Mouse (Mus musculus): Measurements from ENCODE around the gene Tnr. TPM values are rescaled to one million over a fixed set of nuclear protein-coding genes. Genes with fewer than 3 reads are reported as not detected.
A peak's percentile ranks its signal among the peaks of the same experiment; 100 is the strongest.

Gene Tnr
- polyA plus RNA-seq, 1 experiment from 2014 or later = not detected

- Histone ChIP-seq H3K4me3 (ENCODE audit: low read length) (no peak overlapping the region), H3K27ac (ENCODE audit: low read depth, low read length) (no peak overlapping the region), H3K36me3 (ENCODE audit: control insufficient read depth, insufficient read depth, low read length) (no peaks in the 10 kb centered on the region), H3K9ac (ENCODE audit: low read depth, low read length) (no peak overlapping the region), H3K4me2 (replicated peaks; ENCODE audit: low read depth, low read length) (no peak overlapping the region), H3K27me3 (ENCODE audit: control insufficient read depth, insufficient read depth, low read length) (no peaks in the 10 kb centered on the region), H3K9me3 (ENCODE audit: control insufficient read depth, low read length) (no peaks in the 10 kb centered on the region), H3K4me1 (ENCODE audit: control insufficient read depth, insufficient read depth, low read length) (peaks cover 3% of the 10 kb centered on the region; the same call in 1 of the 2 replicates)
- no peak for ATAC-seq (ENCODE audit: low FRiP score, low TSS enrichment)
- WGBS = 98% methylated on average over 1 of the region's 1 CpGs
Observed at GRCm38 (mm10) chr1:159716301-159716700, 192.7 kb downstream of the Tnr start.

- peak; percentile 62; the same call in 1 of the 2 replicates for ATAC-seq (ENCODE audit: low FRiP score, low TSS enrichment)
- no peak overlapping the region for H3K27ac ChIP-seq (ENCODE audit: low read depth, low read length)
- no peak overlapping the region for H3K4me3 ChIP-seq (ENCODE audit: low read length)
- H3K9me3 ChIP-seq (ENCODE audit: control insufficient read depth, low read length) = no peaks in the 10 kb centered on the region
- H3K36me3 ChIP-seq (ENCODE audit: control insufficient read depth, insufficient read depth, low read length) = no peaks in the 10 kb centered on the region
- WGBS = 51% methylated on average over 9 of the region's 9 CpGs
- H3K9ac ChIP-seq (ENCODE audit: low read depth, low read length) = no peak overlapping the region
- H3K4me2 ChIP-seq (replicated peaks; ENCODE audit: low read depth, low read length) = no peak overlapping the region
- no peaks in the 10 kb centered on the region for H3K27me3 ChIP-seq (ENCODE audit: control insufficient read depth, insufficient read depth, low read length)
- H3K4me1 ChIP-seq (ENCODE audit: control insufficient read depth, insufficient read depth, low read length) = peaks cover 3% of the 10 kb centered on the region; the same call in 1 of the 2 replicates
Observed at GRCm38 (mm10) chr1:159717016-159717415, 193.4 kb downstream of the Tnr start.

- H3K36me3 ChIP-seq (ENCODE audit: control insufficient read depth, insufficient read depth, low read length) = no peaks in the 10 kb centered on the region
- H3K9me3 ChIP-seq (ENCODE audit: control insufficient read depth, low read length) = no peaks in the 10 kb centered on the region
- H3K27me3 ChIP-seq (ENCODE audit: control insufficient read depth, insufficient read depth, low read length) = no peaks in the 10 kb centered on the region
- 88% methylated on average over 5 of the region's 5 CpGs for WGBS
- no peak overlapping the region for H3K4me2 ChIP-seq (replicated peaks; ENCODE audit: low read depth, low read length)
- no peak overlapping the region for H3K27ac ChIP-seq (ENCODE audit: low read depth, low read length)
- H3K4me3 ChIP-seq (ENCODE audit: low read length) = no peak overlapping the region
- H3K4me1 ChIP-seq (ENCODE audit: control insufficient read depth, insufficient read depth, low read length) = no peaks in the 10 kb centered on the region
- no peak overlapping the region for H3K9ac ChIP-seq (ENCODE audit: low read depth, low read length)
- no peak for ATAC-seq (ENCODE audit: low FRiP score, low TSS enrichment)
Observed at GRCm38 (mm10) chr1:159723733-159724132, 200.2 kb downstream of the Tnr start.

GRCm38 (mm10) chr1:159729270-159729669 lies 205.7 kb downstream of the Tnr start:
- no peak overlapping the region for H3K9ac ChIP-seq (ENCODE audit: low read depth, low read length)
- no peak for ATAC-seq (ENCODE audit: low FRiP score, low TSS enrichment)
- no peak overlapping the region for H3K4me3 ChIP-seq (ENCODE audit: low read length)
- 89% methylated on average over 6 of the region's 6 CpGs for WGBS
- no peaks in the 10 kb centered on the region for H3K36me3 ChIP-seq (ENCODE audit: control insufficient read depth, insufficient read depth, low read length)
- no peak overlapping the region for H3K4me2 ChIP-seq (replicated peaks; ENCODE audit: low read depth, low read length)
- no peaks in the 10 kb centered on the region for H3K27me3 ChIP-seq (ENCODE audit: control insufficient read depth, insufficient read depth, low read length)
- no peaks in the 10 kb centered on the region for H3K9me3 ChIP-seq (ENCODE audit: control insufficient read depth, low read length)
- H3K4me1 ChIP-seq (ENCODE audit: control insufficient read depth, insufficient read depth, low read length) = no peaks in the 10 kb centered on the region
- no peak overlapping the region for H3K27ac ChIP-seq (ENCODE audit: low read depth, low read length)

GRCm38 (mm10) chr1:159730826-159731225 lies 207.3 kb downstream of the Tnr start:
- H3K27me3 ChIP-seq (ENCODE audit: control insufficient read depth, insufficient read depth, low read length) = no peaks in the 10 kb centered on the region
- H3K4me3 ChIP-seq (ENCODE audit: low read length) = no peak overlapping the region
- ATAC-seq (ENCODE audit: low FRiP score, low TSS enrichment) = no peak
- no peak overlapping the region for H3K4me2 ChIP-seq (replicated peaks; ENCODE audit: low read depth, low read length)
- no peak overlapping the region for H3K27ac ChIP-seq (ENCODE audit: low read depth, low read length)
- no peaks in the 10 kb centered on the region for H3K36me3 ChIP-seq (ENCODE audit: control insufficient read depth, insufficient read depth, low read length)
- H3K9ac ChIP-seq (ENCODE audit: low read depth, low read length) = no peak overlapping the region
- 59% methylated on average over 4 of the region's 4 CpGs for WGBS
- no peaks in the 10 kb centered on the region for H3K9me3 ChIP-seq (ENCODE audit: control insufficient read depth, low read length)
- H3K4me1 ChIP-seq (ENCODE audit: control insufficient read depth, insufficient read depth, low read length) = no peaks in the 10 kb centered on the region

- no peak overlapping the region for H3K4me2 ChIP-seq (replicated peaks; ENCODE audit: low read depth, low read length)
- no peaks in the 10 kb centered on the region for H3K36me3 ChIP-seq (ENCODE audit: control insufficient read depth, insufficient read depth, low read length)
- H3K9ac ChIP-seq (ENCODE audit: low read depth, low read length) = no peak overlapping the region
- no peak overlapping the region for H3K4me3 ChIP-seq (ENCODE audit: low read length)
- H3K4me1 ChIP-seq (ENCODE audit: control insufficient read depth, insufficient read depth, low read length) = no peaks in the 10 kb centered on the region
- no peaks in the 10 kb centered on the region for H3K27me3 ChIP-seq (ENCODE audit: control insufficient read depth, insufficient read depth, low read length)
- H3K27ac ChIP-seq (ENCODE audit: low read depth, low read length) = no peak overlapping the region
- H3K9me3 ChIP-seq (ENCODE audit: control insufficient read depth, low read length) = no peaks in the 10 kb centered on the region
- WGBS = 85% methylated on average over 3 of the region's 3 CpGs
- no peak for ATAC-seq (ENCODE audit: low FRiP score, low TSS enrichment)
Observed at GRCm38 (mm10) chr1:159735099-159735498, 211.5 kb downstream of the Tnr start.

GRCm38 (mm10) chr1:159739478-159739877 lies 215.9 kb downstream of the Tnr start:
- Histone ChIP-seq H3K9ac (ENCODE audit: low read depth, low read length) (no peak overlapping the region), H3K27ac (ENCODE audit: low read depth, low read length) (no peak overlapping the region), H3K4me3 (ENCODE audit: low read length) (no peak overlapping the region), H3K4me1 (ENCODE audit: control insufficient read depth, insufficient read depth, low read length) (no peaks in the 10 kb centered on the region), H3K4me2 (replicated peaks; ENCODE audit: low read depth, low read length) (no peak overlapping the region), H3K27me3 (ENCODE audit: control insufficient read depth, insufficient read depth, low read length) (no peaks in the 10 kb centered on the region), H3K9me3 (ENCODE audit: control insufficient read depth, low read length) (no peaks in the 10 kb centered on the region), H3K36me3 (ENCODE audit: control insufficient read depth, insufficient read depth, low read length) (no peaks in the 10 kb centered on the region)
- ATAC-seq (ENCODE audit: low FRiP score, low TSS enrichment) = no peak
- 29% methylated on average over 3 of the region's 3 CpGs for WGBS

- Histone ChIP-seq H3K4me2 (replicated peaks; ENCODE audit: low read depth, low read length) (no peak overlapping the region), H3K36me3 (ENCODE audit: control insufficient read depth, insufficient read depth, low read length) (no peaks in the 10 kb centered on the region), H3K27me3 (ENCODE audit: control insufficient read depth, insufficient read depth, low read length) (no peaks in the 10 kb centered on the region), H3K27ac (ENCODE audit: low read depth, low read length) (no peak overlapping the region), H3K9me3 (ENCODE audit: control insufficient read depth, low read length) (no peaks in the 10 kb centered on the region), H3K9ac (ENCODE audit: low read depth, low read length) (no peak overlapping the region), H3K4me1 (ENCODE audit: control insufficient read depth, insufficient read depth, low read length) (peaks cover 3% of the 10 kb centered on the region; the same call in 1 of the 2 replicates), H3K4me3 (ENCODE audit: low read length) (no peak overlapping the region)
- ATAC-seq (ENCODE audit: low FRiP score, low TSS enrichment) = no peak; the same call in 1 of the 2 replicates
- WGBS = 64% methylated on average over 3 of the region's 3 CpGs
Observed at GRCm38 (mm10) chr1:159741237-159742002, 217.9 kb downstream of the Tnr start.

- 43% methylated on average over 3 of the region's 3 CpGs for whole genome bisulfite sequencing
- no peak overlapping the region for H3K4me3 ChIP-seq (ENCODE audit: low read length)
- H3K27ac ChIP-seq (ENCODE audit: low read depth, low read length) = no peak overlapping the region
- H3K36me3 ChIP-seq (ENCODE audit: control insufficient read depth, insufficient read depth, low read length) = no peaks in the 10 kb centered on the region
- no peaks in the 10 kb centered on the region for H3K27me3 ChIP-seq (ENCODE audit: control insufficient read depth, insufficient read depth, low read length)
- H3K9me3 ChIP-seq (ENCODE audit: control insufficient read depth, low read length) = no peaks in the 10 kb centered on the region
- no peak overlapping the region for H3K9ac ChIP-seq (ENCODE audit: low read depth, low read length)
- peaks cover 3% of the 10 kb centered on the region; the same call in 1 of the 2 replicates for H3K4me1 ChIP-seq (ENCODE audit: control insufficient read depth, insufficient read depth, low read length)
- H3K4me2 ChIP-seq (replicated peaks; ENCODE audit: low read depth, low read length) = no peak overlapping the region
- ATAC-seq (ENCODE audit: low FRiP score, low TSS enrichment) = no peak
Observed at GRCm38 (mm10) chr1:159742003-159742274, 218.4 kb downstream of the Tnr start.

Measured in kidney, embryonic 14.5 days (tissue).